Mouse (Mus musculus) megakaryocyte-erythroid progenitor cell, adult 5-6 weeks (primary cell): ENCODE measurements at regions not wholly inside any gene's neighbourhood (a gene's known extent, or its start where the extent isn't known, plus 50 kb on each side); places are given as distances from the start of the nearest gene placed in this dataset.

Experiments used
- ATAC-seq: replicated peaks from 2 replicates; pipeline ENCODE4 v1.8.0; 2016; ENCODE audit warnings: mild to moderate bottlenecking, inconsistent platforms; ENCODE audit not compliant: severe bottlenecking, poor library complexity, low FRiP score, low TSS enrichment

GRCm38 (mm10) chr1:63857468-63857867, 88.4 kb upstream of the 4933402D24Rik start:
- peak; percentile 59 for ATAC-seq

GRCm38 (mm10) chr1:63856366-63856765, 87.3 kb upstream of the 4933402D24Rik start:
- ATAC-seq = no peak

- no peak for ATAC-seq
Measured at GRCm38 (mm10) chr1:63854794-63855193, 85.7 kb upstream of the 4933402D24Rik start.

- no peak for ATAC-seq
Measured at GRCm38 (mm10) chr1:63851476-63852094, 82.5 kb upstream of the 4933402D24Rik start.

GRCm38 (mm10) chr1:63850262-63850661, 81.2 kb upstream of the 4933402D24Rik start:
- no peak for ATAC-seq

GRCm38 (mm10) chr1:63828174-63828844, 59.2 kb upstream of the 4933402D24Rik start:
- ATAC-seq = no peak

GRCm38 (mm10) chr1:63820614-63821270, 51.7 kb upstream of the 4933402D24Rik start:
- ATAC-seq = no peak

GRCm38 (mm10) chr1:63819536-63820254, 50.6 kb upstream of the 4933402D24Rik start:
- no peak for ATAC-seq
